Mouse (Mus musculus) lung, embryonic 16.5 days (tissue): ENCODE results near the gene Cwc15. TPM values are rescaled to one million over a fixed set of nuclear protein-coding genes. Genes with fewer than 3 reads are reported as not detected.
"Not testable (repeated sequence)": the region's sequence is repeated elsewhere in the genome, so short reads cannot be mapped to it uniquely, and the experiment has no call there.

ENCODE experiments used
- ATAC-seq: fragments of 200-750 bp; cut with Nextera tagmentation; 2 replicates; pipeline ENCODE4 v1.8.0; 2017; ENCODE audit warnings: low read depth, mild to moderate bottlenecking, moderate library complexity
- H3K27ac ChIP-seq: fragments of 300-500 bp; sonication (generic); 2 replicates; pipeline ENCODE4 v1.5.1; 2014; ENCODE audit warnings: mild to moderate bottlenecking, control low read depth, low read length
- H3K27me3 ChIP-seq: fragments of 300-500 bp; sonication (generic); 2 replicates; pipeline ENCODE4 v1.6.1; 2014; ENCODE audit warnings: low read depth, low read length, mixed read lengths; ENCODE audit not compliant: control insufficient read depth, insufficient read depth
- H3K36me3 ChIP-seq: fragments of 300-500 bp; sonication (generic); 2 replicates; pipeline ENCODE4 v1.6.1; 2014; ENCODE audit warnings: low read length; ENCODE audit not compliant: control insufficient read depth, insufficient read depth
- H3K4me1 ChIP-seq: fragments of 300-500 bp; sonication (generic); replicated peaks from 2 replicates; pipeline ENCODE4 v1.6.1; 2014; ENCODE audit warnings: low read length, mixed read lengths; ENCODE audit not compliant: control insufficient read depth, insufficient read depth
- H3K4me2 ChIP-seq: fragments of 300-500 bp; sonication (generic); 2 replicates; pipeline ENCODE4 v1.6.1; 2014; ENCODE audit warnings: low read depth, low read length, control low read depth
- H3K4me3 ChIP-seq: fragments of 300-500 bp; sonication (generic); 2 replicates; pipeline ENCODE4 v1.5.1; 2014; ENCODE audit warnings: mild to moderate bottlenecking, low read length, control low read depth
- H3K9ac ChIP-seq: fragments of 300-500 bp; sonication (generic); 2 replicates; pipeline ENCODE4 v1.6.1; 2014; ENCODE audit warnings: low read length, control low read depth
- H3K9me3 ChIP-seq: fragments of 300-500 bp; sonication (generic); 2 replicates; pipeline ENCODE4 v1.6.1; 2016; ENCODE audit warnings: low read length; ENCODE audit not compliant: control insufficient read depth
- whole genome bisulfite sequencing: fragments of 180-500 bp; shearing (Covaris S2); extraction: QIAGEN DNeasy Blood & Tissue Kit; methylation state at CpG from one replicate; pipeline ENCODE4 v1.1.7; 2014; 5-methylcytosine and 5-hydroxymethylcytosine counted together
- polyA plus RNA-seq: library from polyadenylated mRNA; unstranded; fragments of >200 nt; fragmentation: Nextera tagmentation; extraction: Ambion mirVana; gene quantifications from 2 replicates; pipeline ENCODE4 v1.2.1, GENCODE M21; 2015

Cwc15 gene
- polyA plus RNA-seq = 147 and 158 TPM in 2 replicates

GRCm38 (mm10) chr9:14500023-14500915, at the start of gene Cwc15, which contains the start of gene Kdm4d:
Gene Cwc15, plus strand, starts transcription at chr9:14500617.
Gene Kdm4d, minus strand, starts transcription at chr9:14500482.
- Histone ChIP-seq H3K36me3 (peaks cover 23% of the 10 kb centered on the region), H3K9ac (peak within 1 kb of the TSS; percentile 92), H3K4me1 (peaks cover 9% of the 10 kb centered on the region), H3K4me2 (peak within 1 kb of the TSS; percentile 69), H3K9me3 (no peaks in the 10 kb centered on the region), H3K4me3 (peak within 1 kb of the TSS; percentile 94), H3K27me3 (no peaks in the 10 kb centered on the region), H3K27ac (peak within 1 kb of the TSS; percentile 55)
- under 1% methylated on average over 55 of the region's 59 CpGs for WGBS
- ATAC-seq = peak; percentile 99

- not testable (repeated sequence) for H3K4me3 ChIP-seq, H3K27ac ChIP-seq, H3K27me3 ChIP-seq, H3K36me3 ChIP-seq, ATAC-seq, H3K9me3 ChIP-seq, H3K9ac ChIP-seq, H3K4me1 ChIP-seq, H3K4me2 ChIP-seq
- WGBS = 64% methylated on average over 8 of the region's 8 CpGs
These were observed 49.3 kb upstream of the Cwc15 start for GRCm38 (mm10) chr9:14451120-14451519.

- Histone ChIP-seq H3K9ac (no peak overlapping the region), H3K27me3 (no peaks in the 10 kb centered on the region), H3K9me3 (no peaks in the 10 kb centered on the region), H3K4me1 (no peaks in the 10 kb centered on the region), H3K4me3 (no peak overlapping the region), H3K4me2 (no peak overlapping the region), H3K36me3 (no peaks in the 10 kb centered on the region), H3K27ac (no peak overlapping the region)
- no peak for ATAC-seq
- 80% methylated on average over 3 of the region's 3 CpGs for WGBS
These were observed 44.1 kb upstream of the Cwc15 start for GRCm38 (mm10) chr9:14456320-14456719.

GRCm38 (mm10) chr9:14462536-14462935, 37.9 kb upstream of the Cwc15 start:
- H3K27ac ChIP-seq, H3K4me3 ChIP-seq, H3K4me2 ChIP-seq, H3K9me3 ChIP-seq, H3K36me3 ChIP-seq, H3K27me3 ChIP-seq, ATAC-seq, H3K4me1 ChIP-seq, H3K9ac ChIP-seq: not testable (repeated sequence)
- WGBS = 83% methylated on average over 1 of the region's 1 CpGs

- H3K27ac ChIP-seq, H3K9me3 ChIP-seq, ATAC-seq, H3K4me2 ChIP-seq, H3K9ac ChIP-seq, H3K36me3 ChIP-seq, H3K27me3 ChIP-seq, H3K4me1 ChIP-seq, H3K4me3 ChIP-seq: not testable (repeated sequence)
- WGBS = 82% methylated on average over 12 of the region's 12 CpGs
These were observed 36.7 kb upstream of the Cwc15 start for GRCm38 (mm10) chr9:14463668-14464067.

- Histone ChIP-seq H3K27ac (no peak overlapping the region), H3K36me3 (peaks cover 14% of the 10 kb centered on the region), H3K4me3 (peak overlapping the region; percentile 94), H3K4me2 (peak overlapping the region; percentile 67), H3K9ac (peak overlapping the region; percentile 65; the same call in 1 of the 2 replicates), H3K27me3 (no peaks in the 10 kb centered on the region), H3K9me3 (no peaks in the 10 kb centered on the region), H3K4me1 (peaks cover 9% of the 10 kb centered on the region)
- ATAC-seq = no peak
- 70% methylated on average over 4 of the region's 4 CpGs for WGBS
These were observed 1.3 kb upstream of the Cwc15 start for GRCm38 (mm10) chr9:14498896-14499705.

GRCm38 (mm10) chr9:14500916-14501424, 553 bp downstream of the Cwc15 start:
- no peaks in the 10 kb centered on the region for H3K27me3 ChIP-seq
- H3K9ac ChIP-seq = peak overlapping the region; percentile 92
- peaks cover 29% of the 10 kb centered on the region for H3K36me3 ChIP-seq
- peak overlapping the region; percentile 69 for H3K4me2 ChIP-seq
- H3K27ac ChIP-seq = peak overlapping the region; percentile 55
- ATAC-seq = no peak
- H3K9me3 ChIP-seq = no peaks in the 10 kb centered on the region
- H3K4me3 ChIP-seq = peak overlapping the region; percentile 94
- WGBS = 2% methylated on average over 10 of the region's 10 CpGs
- peaks cover 9% of the 10 kb centered on the region for H3K4me1 ChIP-seq

GRCm38 (mm10) chr9:14512633-14513445, 12.4 kb downstream of the Cwc15 start:
- no peaks in the 10 kb centered on the region for H3K27me3 ChIP-seq
- no peaks in the 10 kb centered on the region for H3K9me3 ChIP-seq
- peak; percentile 54; the same call in 1 of the 2 replicates for ATAC-seq
- no peaks in the 10 kb centered on the region for H3K4me1 ChIP-seq
- H3K4me2 ChIP-seq = no peak overlapping the region
- no peak overlapping the region for H3K4me3 ChIP-seq
- no peak overlapping the region for H3K27ac ChIP-seq
- H3K36me3 ChIP-seq = peaks cover 24% of the 10 kb centered on the region
- no peak overlapping the region for H3K9ac ChIP-seq
- WGBS = 75% methylated on average over 9 of the region's 9 CpGs
